Mouse (Mus musculus): Measurements from ENCODE around the gene Cpped1. TPM values are rescaled to one million over a fixed set of nuclear protein-coding genes. Genes with fewer than 3 reads are reported as not detected.

Cpped1 gene
- total and polyA plus RNA-seq, 2 experiments, result 29.9 to 32.2 TPM

GRCm38 (mm10) chr16:11873292-11873691, 36.0 kb downstream of the Cpped1 start:
- Histone ChIP-seq H3K36me3 (ENCODE audit: control insufficient read depth, insufficient read depth, low read length) (peaks cover 20% of the 10 kb centered on the region), H3K4me3 (ENCODE audit: insufficient read depth, low read depth, low read length) (no peak overlapping the region), H3K4me1 (ENCODE audit: control insufficient read depth, insufficient read depth, low read length) (no peaks in the 10 kb centered on the region), H3K9ac (ENCODE audit: low read depth, low read length) (no peak overlapping the region), H3K79me2 (ENCODE audit: control insufficient read depth, insufficient read depth, low read length) (peaks cover 6% of the 10 kb centered on the region; the same call in 1 of the 2 replicates), H3K27me3 (ENCODE audit: control insufficient read depth, insufficient read depth, low read length) (no peaks in the 10 kb centered on the region), H3K27ac (replicated peaks; ENCODE audit: insufficient read depth, low read depth, low read length) (no peak overlapping the region)
- no peak for DNase-seq (ENCODE audit: extremely low read depth, low read depth, low spot score)
- TF ChIP-seq POLR2A (IDR thresholded peaks at IDR 0.05; ENCODE audit: extremely low read depth, insufficient read depth, low read length) (no peak), CTCF (IDR thresholded peaks at IDR 0.05; ENCODE audit: low read depth, low read length) (no peak)
- 89% methylated on average over 3 of the region's 3 CpGs for WGBS

- Histone ChIP-seq H3K27me3 (ENCODE audit: control insufficient read depth, insufficient read depth, low read length) (no peaks in the 10 kb centered on the region), H3K9ac (ENCODE audit: low read depth, low read length) (no peak overlapping the region), H3K79me2 (ENCODE audit: control insufficient read depth, insufficient read depth, low read length) (peaks cover 6% of the 10 kb centered on the region; the same call in 1 of the 2 replicates), H3K4me3 (ENCODE audit: insufficient read depth, low read depth, low read length) (no peak overlapping the region), H3K36me3 (ENCODE audit: control insufficient read depth, insufficient read depth, low read length) (peaks cover 33% of the 10 kb centered on the region), H3K4me1 (ENCODE audit: control insufficient read depth, insufficient read depth, low read length) (no peaks in the 10 kb centered on the region), H3K27ac (replicated peaks; ENCODE audit: insufficient read depth, low read depth, low read length) (no peak overlapping the region)
- TF ChIP-seq POLR2A (IDR thresholded peaks at IDR 0.05; ENCODE audit: extremely low read depth, insufficient read depth, low read length), result no peak
- no peak for TF ChIP-seq CTCF (IDR thresholded peaks at IDR 0.05; ENCODE audit: low read depth, low read length)
- peak; percentile 16 for DNase-seq (ENCODE audit: extremely low read depth, low read depth, low spot score)
- 89% methylated on average over 3 of the region's 3 CpGs for WGBS
Observed at GRCm38 (mm10) chr16:11868486-11868885, 40.8 kb downstream of the Cpped1 start.

- no peak for TF ChIP-seq POLR2A (IDR thresholded peaks at IDR 0.05; ENCODE audit: extremely low read depth, insufficient read depth, low read length)
- no peak for TF ChIP-seq CTCF (IDR thresholded peaks at IDR 0.05; ENCODE audit: low read depth, low read length)
- WGBS, result 93% methylated on average over 8 of the region's 8 CpGs
Observed at GRCm38 (mm10) chr16:11852716-11853605, 56.3 kb downstream of the Cpped1 start.

GRCm38 (mm10) chr16:11848990-11849658, 60.1 kb downstream of the Cpped1 start:
- DNase-seq (ENCODE audit: extremely low read depth, low read depth, low spot score), result no peak
- 82% methylated on average over 5 of the region's 5 CpGs for WGBS
- H3K27ac ChIP-seq (replicated peaks; ENCODE audit: insufficient read depth, low read depth, low read length), result no peak overlapping the region
- TF ChIP-seq POLR2A (IDR thresholded peaks at IDR 0.05; ENCODE audit: extremely low read depth, insufficient read depth, low read length) (no peak), CTCF (IDR thresholded peaks at IDR 0.05; ENCODE audit: low read depth, low read length) (no peak)
- no peaks in the 10 kb centered on the region for H3K4me1 ChIP-seq (ENCODE audit: control insufficient read depth, insufficient read depth, low read length)
- no peak overlapping the region for H3K4me3 ChIP-seq (ENCODE audit: insufficient read depth, low read depth, low read length)
- H3K36me3 ChIP-seq (ENCODE audit: control insufficient read depth, insufficient read depth, low read length), result peaks cover 15% of the 10 kb centered on the region
- H3K27me3 ChIP-seq (ENCODE audit: control insufficient read depth, insufficient read depth, low read length), result no peaks in the 10 kb centered on the region
- no peak overlapping the region for H3K9ac ChIP-seq (ENCODE audit: low read depth, low read length)
- peaks cover 5% of the 10 kb centered on the region; the same call in 1 of the 2 replicates for H3K79me2 ChIP-seq (ENCODE audit: control insufficient read depth, insufficient read depth, low read length)

More at GRCm38 (mm10) chr16:11852716-11853605, 56.3 kb downstream of the Cpped1 start:
- H3K79me2 ChIP-seq (ENCODE audit: control insufficient read depth, insufficient read depth, low read length), result peaks cover 5% of the 10 kb centered on the region; the same call in 1 of the 2 replicates
- peaks cover 18% of the 10 kb centered on the region for H3K36me3 ChIP-seq (ENCODE audit: control insufficient read depth, insufficient read depth, low read length)
- H3K9ac ChIP-seq (ENCODE audit: low read depth, low read length), result no peak overlapping the region
- no peaks in the 10 kb centered on the region for H3K27me3 ChIP-seq (ENCODE audit: control insufficient read depth, insufficient read depth, low read length)
- no peak overlapping the region for H3K27ac ChIP-seq (replicated peaks; ENCODE audit: insufficient read depth, low read depth, low read length)
- no peaks in the 10 kb centered on the region for H3K4me1 ChIP-seq (ENCODE audit: control insufficient read depth, insufficient read depth, low read length)
- DNase-seq (ENCODE audit: extremely low read depth, low read depth, low spot score), result no peak
- H3K4me3 ChIP-seq (ENCODE audit: insufficient read depth, low read depth, low read length), result no peak overlapping the region

- H3K27ac ChIP-seq (replicated peaks; ENCODE audit: insufficient read depth, low read depth, low read length), result no peak overlapping the region
- no peak overlapping the region for H3K4me3 ChIP-seq (ENCODE audit: insufficient read depth, low read depth, low read length)
- H3K79me2 ChIP-seq (ENCODE audit: control insufficient read depth, insufficient read depth, low read length), result peaks cover 2% of the 10 kb centered on the region; the same call in 1 of the 2 replicates
- H3K36me3 ChIP-seq (ENCODE audit: control insufficient read depth, insufficient read depth, low read length), result peaks cover 10% of the 10 kb centered on the region
- no peaks in the 10 kb centered on the region for H3K4me1 ChIP-seq (ENCODE audit: control insufficient read depth, insufficient read depth, low read length)
- TF ChIP-seq CTCF (IDR thresholded peaks at IDR 0.05; ENCODE audit: low read depth, low read length) (no peak), POLR2A (IDR thresholded peaks at IDR 0.05; ENCODE audit: extremely low read depth, insufficient read depth, low read length) (no peak)
- no peaks in the 10 kb centered on the region for H3K27me3 ChIP-seq (ENCODE audit: control insufficient read depth, insufficient read depth, low read length)
- no peak overlapping the region for H3K9ac ChIP-seq (ENCODE audit: low read depth, low read length)
- 99% methylated on average over 5 of the region's 5 CpGs for WGBS
- DNase-seq (ENCODE audit: extremely low read depth, low read depth, low spot score), result no peak
Observed at GRCm38 (mm10) chr16:11845309-11845708, 63.9 kb downstream of the Cpped1 start.
